Mouse (Mus musculus) small intestine, adult 2 months (tissue): ENCODE data around the gene Cacna2d1. TPM values are rescaled to one million over a fixed set of nuclear protein-coding genes. Genes with fewer than 3 reads are reported as not detected.

ENCODE experiments used
- H3K27ac ChIP-seq: fragments of 200-500 bp; 2 replicates; pipeline ENCODE4 v1.5.1; 2012; ENCODE audit warnings: low read depth, low read length, control low read depth, inconsistent platforms; ENCODE audit not compliant: insufficient read depth
- H3K27me3 ChIP-seq: fragments of 200-500 bp; 2 replicates; pipeline ENCODE4 v1.6.1; 2012; ENCODE audit warnings: mild to moderate bottlenecking, moderate library complexity, low read length, inconsistent platforms; ENCODE audit not compliant: control insufficient read depth, insufficient read depth
- H3K36me3 ChIP-seq: fragments of 200-500 bp; 2 replicates; pipeline ENCODE4 v1.6.1; 2012; ENCODE audit warnings: mild to moderate bottlenecking, low read length, control low read depth, inconsistent platforms; ENCODE audit not compliant: control insufficient read depth, insufficient read depth
- H3K4me1 ChIP-seq: fragments of 200-500 bp; 2 replicates; pipeline ENCODE4 v1.6.1; 2012; ENCODE audit warnings: low read length, inconsistent platforms, mixed read lengths; ENCODE audit not compliant: control insufficient read depth, insufficient read depth, insufficient read length
- H3K4me3 ChIP-seq: fragments of 200-500 bp; 2 replicates; pipeline ENCODE4 v1.5.1; 2012; ENCODE audit warnings: low read depth, mild to moderate bottlenecking, control low read depth, inconsistent platforms, low read length, moderate library complexity
- CTCF ChIP-seq: fragments of 200-500 bp; IDR thresholded peaks from 2 replicates; pipeline ENCODE4 v1.5.1; 2012; ENCODE audit warnings: low read depth, mild to moderate bottlenecking, control low read depth, inconsistent platforms, low read length, moderate library complexity, mixed read lengths; ENCODE audit not compliant: insufficient replicate concordance, insufficient read length; ENCODE audit errors: extremely low read depth
- POLR2A ChIP-seq: fragments of 200-500 bp; IDR thresholded peaks from 2 replicates; pipeline ENCODE4 v1.6.1; 2012; ENCODE audit warnings: low read depth, mild to moderate bottlenecking, control low read depth, inconsistent platforms, low read length, moderate library complexity
- WGBS: fragments of 180-500 bp; shearing (Covaris S2); methylation state at CpG from one replicate; pipeline ENCODE4 v1.1.7; 2018; 5-methylcytosine and 5-hydroxymethylcytosine counted together
- polyA plus RNA-seq: library from polyadenylated mRNA; depleted of rRNA; stranded (reverse); fragments of >200 nt; gene quantifications from 2 replicates; pipeline ENCODE4 v1.2.3, GENCODE M21; 2012

Gene Cacna2d1
- polyA plus RNA-seq, 1 experiment: 0.65 TPM

DNA sequence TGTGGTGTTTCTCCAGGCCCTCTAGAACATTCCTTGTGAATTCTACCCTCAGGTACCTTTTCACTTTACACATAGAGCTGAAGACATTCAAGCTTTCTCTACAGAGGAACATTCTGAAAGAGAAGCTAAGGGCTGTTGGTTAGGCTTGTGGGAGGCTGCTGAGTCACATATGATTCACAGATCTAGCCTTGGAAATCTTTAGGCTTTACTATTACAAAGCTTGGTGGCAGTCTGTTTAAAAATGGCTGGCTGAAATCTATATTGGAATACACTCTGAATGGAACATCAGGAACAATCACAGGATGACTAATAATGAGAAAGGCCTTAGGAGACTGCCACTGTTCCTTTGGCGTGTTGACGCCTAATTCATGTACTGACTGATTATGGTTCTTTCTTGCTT is 66.4 kb downstream of the Cacna2d1 start:
- 96% methylated on average over 2 of the region's 2 CpGs for WGBS
- Histone ChIP-seq H3K27ac (no peak overlapping the region), H3K27me3 (no peaks in the 10 kb centered on the region), H3K4me3 (no peak overlapping the region), H3K36me3 (no peaks in the 10 kb centered on the region), H3K4me1 (no peaks in the 10 kb centered on the region)
- TF ChIP-seq CTCF (no peak), POLR2A (no peak)

DNA sequence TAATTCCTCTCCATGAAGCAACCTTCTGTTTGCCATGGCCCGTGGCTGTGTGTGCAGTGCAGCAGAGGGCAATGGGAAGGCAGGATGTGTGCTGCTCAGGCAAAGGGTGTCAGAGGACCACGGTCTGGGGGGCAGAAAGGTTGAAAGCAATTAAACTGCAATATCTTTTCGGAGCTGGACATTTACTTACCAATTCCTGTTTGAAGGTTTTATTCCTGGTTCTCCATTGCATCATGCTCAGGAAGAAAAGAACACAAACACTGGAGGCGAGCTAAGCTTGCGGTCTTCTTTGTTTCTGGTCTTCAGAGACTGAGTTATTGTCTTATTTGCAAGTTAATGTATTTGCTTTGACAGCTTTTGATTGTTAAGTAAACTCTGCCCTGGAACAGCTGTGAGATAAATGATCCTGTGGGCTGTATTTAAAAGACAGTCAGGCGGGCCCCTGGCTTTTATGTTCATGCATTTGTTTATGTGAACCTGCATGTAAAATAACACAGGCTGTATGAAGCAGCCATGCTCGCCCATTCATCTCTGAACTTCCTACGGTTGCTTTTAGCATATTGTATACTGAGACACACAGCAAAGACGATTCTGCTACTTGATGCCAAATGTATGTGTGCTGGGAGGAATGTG is 68.1 kb downstream of the Cacna2d1 start:
- H3K27ac ChIP-seq: no peak overlapping the region
- 25% methylated on average over 9 of the region's 9 CpGs for WGBS
- TF ChIP-seq POLR2A (no peak), CTCF (no peak)
- H3K36me3 ChIP-seq: no peaks in the 10 kb centered on the region
- no peaks in the 10 kb centered on the region for H3K27me3 ChIP-seq
- H3K4me1 ChIP-seq: no peaks in the 10 kb centered on the region
- no peak overlapping the region for H3K4me3 ChIP-seq

- H3K4me3 ChIP-seq: no peak overlapping the region
- WGBS: 56% methylated on average over 6 of the region's 6 CpGs
- no peaks in the 10 kb centered on the region for H3K36me3 ChIP-seq
- H3K27ac ChIP-seq: no peak overlapping the region
- TF ChIP-seq CTCF: no peak
- TF ChIP-seq POLR2A: no peak
- H3K4me1 ChIP-seq: no peaks in the 10 kb centered on the region
- H3K27me3 ChIP-seq: no peaks in the 10 kb centered on the region
Measured at GRCm38 (mm10) chr5:16004305-16004704, 69.8 kb downstream of the Cacna2d1 start.

DNA sequence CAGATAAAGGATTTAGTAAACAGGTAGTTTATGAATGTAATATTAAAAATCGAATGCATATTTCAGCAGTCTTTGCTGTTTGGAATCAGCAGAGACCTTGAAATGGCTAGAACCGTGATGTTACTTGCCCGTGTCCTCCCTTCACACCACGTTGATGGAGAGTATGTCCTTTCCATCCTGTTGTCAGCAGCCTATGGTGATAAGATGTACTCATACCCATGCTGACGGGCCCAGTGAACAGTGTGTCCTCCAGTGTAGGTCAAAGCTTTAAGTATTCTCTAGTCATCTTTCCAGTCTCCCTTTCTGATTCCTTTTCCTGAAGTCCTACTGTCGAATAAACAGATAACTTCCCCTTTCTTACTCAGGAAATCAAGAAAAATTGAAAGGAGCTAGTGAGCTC is 72.5 kb downstream of the Cacna2d1 start:
- Histone ChIP-seq H3K36me3 (no peaks in the 10 kb centered on the region), H3K27ac (no peak overlapping the region), H3K4me3 (no peak overlapping the region), H3K4me1 (no peaks in the 10 kb centered on the region), H3K27me3 (no peaks in the 10 kb centered on the region)
- TF ChIP-seq POLR2A: no peak
- no peak for TF ChIP-seq CTCF
- WGBS: 77% methylated on average over 6 of the region's 6 CpGs

DNA sequence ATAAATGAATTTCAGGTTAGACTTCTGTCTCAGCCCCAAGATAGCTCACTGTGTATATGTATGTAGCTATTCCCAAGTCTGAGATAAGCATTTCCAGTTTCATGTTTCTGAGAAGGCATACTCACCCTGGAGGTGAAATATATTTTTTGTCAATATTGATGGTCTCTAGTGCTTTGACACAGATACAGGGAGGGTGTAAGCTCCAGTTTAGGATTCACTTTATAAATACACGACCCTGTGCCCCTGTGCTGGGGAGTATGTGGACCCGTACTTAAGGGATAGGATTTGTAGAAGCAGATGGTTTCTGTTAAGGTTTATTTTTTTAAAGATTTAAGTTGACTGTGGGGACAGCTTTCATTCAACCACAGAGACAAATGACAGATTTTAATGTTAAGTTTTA is 79.2 kb downstream of the Cacna2d1 start:
- H3K36me3 ChIP-seq: no peaks in the 10 kb centered on the region
- H3K4me1 ChIP-seq: no peaks in the 10 kb centered on the region
- H3K27me3 ChIP-seq: no peaks in the 10 kb centered on the region
- no peak overlapping the region for H3K27ac ChIP-seq
- WGBS: 78% methylated on average over 2 of the region's 2 CpGs
- H3K4me3 ChIP-seq: no peak overlapping the region
- no peak for TF ChIP-seq CTCF
- no peak for TF ChIP-seq POLR2A

DNA sequence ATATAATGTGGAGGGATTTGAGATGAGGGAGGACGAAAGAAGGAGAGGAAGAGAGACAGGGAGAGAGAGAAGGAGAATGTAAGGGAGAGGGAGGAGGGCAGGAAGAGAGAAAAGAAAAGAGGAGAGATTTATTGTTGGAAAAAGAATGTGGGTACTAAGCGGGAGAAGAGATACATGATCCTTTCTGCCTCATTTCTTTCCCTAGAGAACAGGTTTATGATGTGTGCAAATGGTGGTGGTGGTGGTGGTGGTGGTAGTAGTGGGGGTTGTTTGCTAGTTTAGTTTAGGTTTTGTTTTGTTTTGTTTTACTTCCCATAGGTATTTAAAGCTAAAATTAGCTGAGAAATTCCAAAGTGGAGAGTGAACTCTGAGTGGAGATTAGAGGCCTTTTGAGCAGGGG is 79.9 kb downstream of the Cacna2d1 start:
- H3K27me3 ChIP-seq: no peaks in the 10 kb centered on the region
- TF ChIP-seq POLR2A: no peak
- TF ChIP-seq CTCF: no peak
- WGBS: 73% methylated on average over 2 of the region's 2 CpGs
- H3K4me3 ChIP-seq: no peak overlapping the region
- H3K36me3 ChIP-seq: no peaks in the 10 kb centered on the region
- H3K4me1 ChIP-seq: no peaks in the 10 kb centered on the region
- H3K27ac ChIP-seq: no peak overlapping the region

DNA sequence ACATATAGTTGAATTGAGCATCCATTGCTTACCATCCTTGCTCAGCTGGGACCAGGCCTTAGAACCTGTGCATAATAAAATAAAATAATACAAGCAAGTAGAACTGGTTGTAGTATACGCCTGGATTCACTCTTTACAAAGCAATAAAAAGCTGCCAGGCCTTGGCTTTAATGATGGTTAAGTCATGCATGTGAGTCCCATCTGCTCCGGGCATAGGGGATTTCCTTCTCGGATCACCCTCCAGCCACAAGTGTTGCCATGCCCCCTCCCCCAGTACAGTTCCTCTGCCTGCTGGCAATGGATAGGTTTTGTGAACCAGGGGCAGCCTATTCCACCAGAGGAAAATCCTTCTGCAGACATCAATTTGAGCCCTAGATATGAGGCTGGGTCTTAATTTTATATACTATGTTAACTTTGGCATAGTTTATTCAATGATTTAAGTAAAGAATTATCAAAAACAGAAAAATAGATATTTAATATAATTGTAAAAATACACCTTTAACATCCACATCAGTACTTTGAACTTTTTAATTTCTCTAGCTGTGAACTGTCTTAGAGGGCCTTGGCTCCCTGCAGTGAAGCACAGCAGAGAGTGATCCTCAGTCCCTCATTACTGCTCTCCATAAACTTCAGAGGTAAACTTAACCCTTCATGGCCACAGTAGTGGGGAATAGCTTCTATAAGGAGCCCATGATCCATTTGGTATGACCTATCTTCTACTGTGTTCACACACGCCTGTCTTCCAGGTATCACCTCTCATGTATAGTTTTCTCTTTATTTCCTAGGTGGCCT is 90.3 kb downstream of the Cacna2d1 start:
- Histone ChIP-seq H3K36me3 (no peaks in the 10 kb centered on the region), H3K4me3 (no peak overlapping the region), H3K27ac (no peak overlapping the region), H3K27me3 (no peaks in the 10 kb centered on the region), H3K4me1 (no peaks in the 10 kb centered on the region)
- TF ChIP-seq CTCF: no peak
- TF ChIP-seq POLR2A: no peak
- 64% methylated on average over 4 of the region's 4 CpGs for WGBS
